Mouse (Mus musculus) layer of hippocampus, adult 6 months (tissue): ENCODE measurements around the gene Traip. TPM values are rescaled to one million over a fixed set of nuclear protein-coding genes. Genes with fewer than 3 reads are reported as not detected.

Source experiments
- long read RNA-seq, 2 experiments: library from polyadenylated mRNA; unstranded; transcript quantifications; one replicate each; pipeline ENCODE4 v2.0.0; 2019 to 2020
- polyA plus RNA-seq: library from polyadenylated mRNA; unstranded; fragments of <200 nt; fragmentation: Nextera tagmentation; gene quantifications from 2 replicates; pipeline ENCODE4 v1.2.3, GENCODE M21; 2021

Traip gene
- polyA plus RNA-seq: 2.6 and 3.4 TPM in 2 replicates
- long read RNA-seq, experiment 1, partial matches to known transcripts: 5 of 6 reads
- long read RNA-seq, experiment 1, other reads (novel, unspliced or antisense): 1 of 6 reads
- long read RNA-seq, experiment 2, transcript Traip-201 (15 exons, 2,706 nt): major isoform, 10 of 30 reads
- long read RNA-seq, experiment 2, partial matches to known transcripts: 12 of 30 reads
- long read RNA-seq, experiment 2, other reads (novel, unspliced or antisense): 8 of 30 reads

GRCm38 (mm10) chr9:107949922-107950235 lies at the start of gene Traip:
Gene Traip (plus strand): TSS chr9:107950136.

GRCm38 (mm10) chr9:107906252-107906966 lies 43.5 kb upstream of the Traip start, which contains the start of gene Mst1r:
Gene Mst1r (plus strand): TSS chr9:107906873.

GRCm38 (mm10) chr9:107928169-107928568 lies 21.8 kb upstream of the Traip start, which contains the start of gene Actl11:
Gene Actl11 (plus strand): TSS chr9:107928469.

GRCm38 (mm10) chr9:107935374-107935773 lies 14.6 kb upstream of the Traip start, which contains the start of gene Camkv:
Gene Camkv (plus strand): TSS chr9:107935674.

GRCm38 (mm10) chr9:107975399-107976386 lies 25.8 kb downstream of the Traip start, which contains the start of gene Uba7:
Gene Uba7 (plus strand): TSS chr9:107975505.

GRCm38 (mm10) chr9:107982681-107983346 lies 32.9 kb downstream of the Traip start, which contains the start of gene Gm20661:
Gene Gm20661 (plus strand): TSS chr9:107983058.

GRCm38 (mm10) chr9:107985131-107986119 lies 35.5 kb downstream of the Traip start, which contains the start of gene Inka1:
Gene Inka1 (minus strand): TSS chr9:107985879.

GRCm38 (mm10) chr9:107992197-107992596 lies 42.3 kb downstream of the Traip start, which contains the start of gene Cdhr4:
Gene Cdhr4 (plus strand): TSS chr9:107992497.

GRCm38 (mm10) chr9:107996049-107996448 lies 46.1 kb downstream of the Traip start, which contains the start of gene Gm20662:
Gene Gm20662 (plus strand): TSS chr9:107996349.

GRCm38 (mm10) chr9:108001922-108002770 lies 52.2 kb downstream of the Traip start, which contains the start of gene Ip6k1:
Gene Ip6k1 (plus strand): TSS chr9:108002501.

Other genes starting within 250 kb of the Traip start
- 0.31 and 1.1 TPM in 2 replicates for gene Sema3f, start 239.7 kb upstream of the Traip start, polyA plus RNA-seq
- 31.9 and 37.2 TPM in 2 replicates for gene Rbm5, start 179.1 kb upstream of the Traip start, polyA plus RNA-seq
- 20.0 and 20.5 TPM in 2 replicates for gene Rbm6, start 76.9 kb upstream of the Traip start, polyA plus RNA-seq
- gene Mon1a, start 62.0 kb upstream of the Traip start, polyA plus RNA-seq: 22.7 and 22.9 TPM in 2 replicates
- gene Mst1r, start 43.3 kb upstream of the Traip start, polyA plus RNA-seq: 0.25 and 0.41 TPM in 2 replicates
- not detected in 2 replicates for gene Actl11, start 21.7 kb upstream of the Traip start, polyA plus RNA-seq
- 314 and 331 TPM in 2 replicates for gene Camkv, start 14.5 kb upstream of the Traip start, polyA plus RNA-seq
- 3.0 TPM in 2 replicates for gene Uba7, start 25.4 kb downstream of the Traip start, polyA plus RNA-seq
- 0.18 and 0.20 TPM in 2 replicates for gene Gm20661, start 32.9 kb downstream of the Traip start, polyA plus RNA-seq
- gene Inka1, start 35.7 kb downstream of the Traip start, polyA plus RNA-seq: 6.1 and 7.3 TPM in 2 replicates
- gene Cdhr4, start 42.4 kb downstream of the Traip start, polyA plus RNA-seq: 4.6 and 7.8 TPM in 2 replicates
- gene Gm20662, start 46.2 kb downstream of the Traip start, polyA plus RNA-seq: not detected in 2 replicates
- gene Ip6k1, start 52.4 kb downstream of the Traip start, polyA plus RNA-seq: 22.1 and 23.0 TPM in 2 replicates
- gene Gmppb, start 99.1 kb downstream of the Traip start, polyA plus RNA-seq: 20.7 and 34.1 TPM in 2 replicates
- 0.51 and 0.60 TPM in 2 replicates for gene Amigo3, start 103.0 kb downstream of the Traip start, polyA plus RNA-seq
- not detected in 2 replicates for gene Mst1, start 130.3 kb downstream of the Traip start, polyA plus RNA-seq
- gene Rnf123, start 133.2 kb downstream of the Traip start, polyA plus RNA-seq: 29.2 TPM in 2 replicates
- 14.8 and 15.5 TPM in 2 replicates for gene Apeh, start 144.5 kb downstream of the Traip start, polyA plus RNA-seq
- 21.9 and 23.1 TPM in 2 replicates for gene Bsn, start 240.2 kb downstream of the Traip start, polyA plus RNA-seq